Mouse (Mus musculus) MEL-GATA-1-ER (cell line): ENCODE data around the gene Brpf3.
"Not testable (repeated sequence)": the region's sequence is repeated elsewhere in the genome, so short reads cannot be mapped to it uniquely, and the experiment has no call there.

Source experiments
- DNase-seq: peaks from one replicate; pipeline ENCODE4 v3.0.0-alpha.2; 2012; ENCODE audit warnings: low read depth; ENCODE audit errors: extremely low read depth

Gene Brpf3

DNA sequence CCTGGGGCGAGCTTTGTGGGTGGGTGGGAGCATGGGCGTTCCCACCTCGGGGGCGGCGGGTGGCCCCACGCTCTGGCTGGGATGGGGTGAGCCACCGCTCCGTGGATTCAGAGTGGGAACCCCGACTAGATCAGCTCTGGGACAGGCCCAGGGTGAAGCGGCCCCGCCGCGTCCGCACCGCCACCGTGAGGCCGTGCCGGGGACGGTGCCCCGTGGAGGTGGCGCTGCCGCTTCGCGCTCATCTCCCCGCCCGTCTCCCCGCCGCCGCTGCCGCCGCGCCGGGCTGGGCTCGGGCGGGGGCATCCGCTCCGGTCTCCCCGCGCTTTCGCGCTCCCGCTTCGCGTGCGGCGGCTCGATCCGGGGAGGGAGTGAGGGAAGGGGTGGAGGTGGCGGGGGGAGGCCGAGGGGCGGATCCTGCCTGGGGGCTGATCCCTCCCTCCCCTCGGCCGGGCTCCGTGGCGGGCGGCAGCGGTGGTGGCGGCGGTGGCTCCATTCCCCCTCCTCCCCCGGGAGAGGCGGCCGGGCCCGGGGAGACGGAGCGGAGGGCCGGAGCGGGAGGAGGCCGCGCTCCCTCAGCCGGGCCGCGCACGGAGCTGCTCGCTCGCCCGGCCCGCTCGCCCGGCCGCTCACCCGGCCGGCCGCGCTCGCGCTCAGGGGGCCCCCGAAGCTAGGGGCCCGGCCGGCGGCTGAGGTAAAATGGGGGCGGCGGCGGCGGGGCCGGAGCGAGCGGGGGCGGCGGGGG lies at the start of gene Brpf3:
Gene Brpf3 (plus strand): TSS at position 420 of the 742 bp plus-strand sequence.
- peak; percentile 5 for DNase-seq

DNA sequence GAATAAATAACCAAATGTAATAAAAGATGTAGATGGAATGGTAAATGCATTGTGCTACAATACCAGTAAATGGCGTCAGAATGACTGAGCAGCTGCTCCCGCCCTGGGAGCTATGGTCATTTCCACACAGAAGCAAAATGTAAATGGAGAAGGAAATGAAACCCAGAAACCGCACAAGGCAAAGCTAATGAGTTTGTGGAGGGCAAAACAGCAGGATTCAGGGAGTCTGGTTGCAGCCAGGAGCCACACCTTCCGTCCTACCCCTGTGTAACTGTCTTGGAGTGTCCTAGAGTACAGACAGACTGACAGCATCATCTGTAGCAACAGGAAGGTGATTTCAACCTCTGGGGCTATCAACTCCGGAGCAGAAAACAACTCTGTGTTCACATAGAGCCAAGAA lies 44.4 kb upstream of the Brpf3 start:
- DNase-seq = no peak

DNA sequence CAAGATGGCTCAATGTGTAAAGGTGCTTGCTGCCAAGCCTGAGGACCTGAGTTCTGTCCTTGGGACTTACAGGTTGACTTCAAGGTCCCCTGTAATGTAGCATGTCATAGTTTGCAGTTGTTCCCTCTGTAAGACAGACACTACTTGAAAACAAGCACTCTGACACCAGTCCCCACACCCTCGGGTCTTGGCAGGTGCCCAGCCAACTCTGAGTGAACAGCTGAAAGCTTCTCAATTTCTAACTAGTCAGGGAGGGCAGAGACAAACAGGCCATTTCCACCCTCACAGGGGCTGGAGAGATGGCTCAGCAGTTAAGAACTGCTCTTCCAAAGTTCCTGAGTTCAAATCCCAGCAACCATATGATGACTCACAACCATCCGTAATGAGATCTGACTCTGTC lies 43.4 kb upstream of the Brpf3 start:
- DNase-seq = no peak

DNA sequence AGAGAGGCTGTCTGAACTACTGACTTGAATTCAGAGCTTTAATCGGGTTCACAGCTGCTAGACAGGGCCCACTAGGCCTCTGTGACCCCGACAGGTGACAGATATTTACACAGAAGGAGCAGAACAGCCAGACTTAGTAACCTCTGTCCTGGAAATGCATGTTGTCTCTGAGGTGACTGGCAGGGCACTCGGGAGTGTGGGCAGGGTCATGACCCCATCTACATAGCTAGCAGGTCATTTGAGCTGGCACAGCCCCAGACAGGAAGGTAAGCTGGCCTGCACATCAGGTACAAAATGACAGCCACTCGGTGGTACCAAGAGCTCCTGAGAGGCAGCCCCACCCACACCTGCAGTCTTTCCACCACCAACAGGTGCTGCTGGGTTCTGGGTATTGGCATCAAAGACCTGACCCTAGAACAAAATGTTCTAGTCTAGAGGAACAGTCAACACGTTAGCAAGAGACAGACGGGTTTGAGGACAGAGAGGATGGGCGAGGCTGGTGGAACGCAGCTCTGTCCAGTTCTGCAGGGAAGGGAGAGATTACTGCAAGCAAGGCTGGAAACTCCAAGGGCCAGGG lies 40.1 kb upstream of the Brpf3 start:
- no peak for DNase-seq

DNA sequence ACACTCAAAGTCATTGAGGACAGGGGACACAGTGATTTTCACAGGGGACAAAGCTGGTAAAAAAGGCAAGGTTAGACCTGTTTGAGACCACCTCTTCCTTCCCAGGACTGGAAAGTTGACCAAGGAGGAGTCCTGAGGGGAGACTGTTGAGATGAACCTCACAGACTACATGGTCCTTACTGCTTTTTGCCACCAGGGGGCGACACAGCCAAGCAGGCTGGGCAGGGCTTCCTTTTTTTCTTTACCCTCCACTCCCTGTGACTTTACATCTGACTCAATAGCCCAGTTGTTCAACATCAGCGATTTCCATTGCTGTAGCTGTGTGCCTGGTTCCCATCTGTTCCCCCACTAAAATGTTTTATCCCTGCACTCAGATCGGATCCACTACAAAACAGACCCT lies 39.0 kb upstream of the Brpf3 start:
- DNase-seq = peak; percentile 42

DNA sequence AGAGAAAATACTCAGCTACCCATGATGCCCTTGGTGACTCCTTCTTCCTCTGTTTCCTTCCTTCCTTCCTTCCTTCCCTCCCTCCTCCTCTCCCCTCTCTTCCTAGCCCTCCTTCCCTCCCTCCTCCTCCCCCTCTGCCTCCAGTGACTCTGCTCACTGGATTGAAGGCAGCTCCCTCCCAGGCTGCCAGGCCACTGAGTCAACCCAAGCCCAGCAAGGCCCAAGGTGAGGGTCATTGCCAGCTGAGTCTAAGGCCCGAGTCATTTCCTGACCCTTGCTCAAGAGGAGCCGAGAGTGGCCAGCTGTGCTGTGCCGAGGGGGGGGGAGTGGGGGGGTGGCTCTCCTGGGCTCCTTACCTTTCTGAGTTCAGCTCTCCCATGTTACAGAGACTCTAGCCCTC lies 34.7 kb upstream of the Brpf3 start:
- DNase-seq = no peak

DNA sequence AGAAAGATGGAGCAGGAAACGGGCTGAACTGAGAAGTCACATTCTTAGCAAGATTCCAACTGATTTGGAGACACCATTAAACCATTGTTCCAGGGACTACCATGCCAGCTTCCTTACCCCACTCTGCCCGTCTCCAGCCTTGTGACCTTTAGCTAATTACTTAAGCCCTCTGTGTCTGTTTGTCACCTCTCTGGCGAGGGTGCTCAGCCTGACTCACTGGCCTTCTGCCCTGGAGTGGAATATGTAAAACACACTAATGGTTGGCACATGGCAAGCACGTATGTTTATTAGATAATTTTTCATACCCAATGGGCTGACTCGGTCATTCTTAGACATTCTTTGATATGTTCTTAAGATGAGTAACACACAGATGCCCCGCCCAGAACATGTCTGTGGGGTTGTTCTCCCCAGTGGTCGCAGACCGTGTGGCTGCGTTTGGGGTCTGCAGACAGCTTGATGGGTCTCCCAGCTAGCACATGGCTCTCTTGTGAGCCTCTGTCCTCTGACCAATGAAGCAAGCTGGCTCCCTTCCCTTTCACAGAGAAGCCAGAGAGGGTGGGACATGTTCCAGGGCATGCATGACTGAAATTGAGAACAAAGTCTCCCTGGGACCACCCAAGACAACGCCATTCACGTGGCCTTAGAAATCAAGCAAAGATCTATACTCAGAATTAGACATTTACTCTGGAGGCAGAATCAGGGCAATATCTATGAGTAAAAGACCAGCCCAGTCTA lies 33.9 kb upstream of the Brpf3 start:
- DNase-seq = no peak

DNA sequence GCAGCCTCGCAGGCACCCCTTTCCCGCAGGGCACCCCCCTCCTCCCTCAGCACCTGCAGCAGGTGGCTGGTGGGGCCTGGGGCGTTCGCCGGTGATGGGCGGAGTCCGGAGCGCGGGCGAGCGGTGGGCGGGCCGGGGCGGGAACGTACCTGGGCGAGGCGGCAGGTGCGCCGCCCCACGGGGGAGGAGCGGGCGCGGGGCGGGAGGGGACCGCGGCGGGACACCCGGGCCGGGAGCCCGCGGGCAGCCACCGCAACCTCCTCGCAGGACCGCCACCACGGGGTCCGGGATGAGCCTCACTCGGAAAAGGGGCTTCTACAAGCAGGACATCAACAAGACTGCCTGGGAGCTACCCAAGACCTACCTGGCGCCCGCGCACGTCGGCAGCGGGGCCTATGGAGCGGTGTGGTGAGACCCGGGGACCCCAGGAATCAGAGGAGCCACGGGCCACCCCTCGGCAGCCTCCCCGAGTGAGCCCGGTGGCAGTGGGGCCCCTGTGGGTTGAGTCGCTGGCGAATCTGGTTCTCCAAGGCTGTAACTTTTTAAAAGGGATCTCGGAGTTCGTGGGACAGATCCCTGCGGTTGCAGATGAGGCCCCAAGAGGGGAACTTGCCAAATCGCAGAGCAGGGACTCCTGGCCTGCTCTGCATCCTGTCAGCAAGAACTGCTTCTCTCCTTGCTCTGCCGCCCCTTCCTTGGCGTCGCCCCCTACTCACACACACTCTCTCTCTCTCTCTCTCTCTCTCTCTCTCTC lies 31.6 kb upstream of the Brpf3 start, which contains the start of gene Mapk13:
Gene Mapk13 (plus strand): TSS at position 177 of the 754 bp plus-strand sequence.
- DNase-seq = no peak

DNA sequence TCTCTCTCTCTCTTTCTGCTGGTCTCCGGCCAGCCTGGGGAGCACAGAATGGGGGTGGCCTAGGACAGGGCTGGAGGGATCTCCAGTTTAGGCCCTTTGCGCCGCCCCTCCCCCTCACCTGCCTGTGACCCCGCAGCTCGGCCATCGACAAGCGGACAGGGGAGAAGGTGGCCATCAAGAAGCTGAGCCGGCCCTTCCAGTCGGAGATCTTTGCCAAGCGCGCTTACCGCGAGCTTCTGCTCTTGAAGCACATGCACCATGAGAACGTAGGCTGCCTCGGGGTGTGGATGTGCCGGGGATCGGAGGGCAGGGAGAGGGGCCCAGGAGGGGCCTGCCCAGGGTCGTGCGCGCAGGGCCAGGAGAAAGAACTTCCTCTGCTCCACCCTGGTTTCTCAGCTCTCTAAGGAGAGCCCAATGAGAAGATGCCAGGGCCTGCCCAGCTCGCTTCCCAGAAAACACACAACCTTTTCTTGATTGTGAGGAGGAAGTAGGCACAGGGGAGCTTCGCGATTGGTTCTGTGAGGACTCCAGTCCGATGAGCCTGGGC lies 30.9 kb upstream of the Brpf3 start:
- peak; percentile 49 for DNase-seq

DNA sequence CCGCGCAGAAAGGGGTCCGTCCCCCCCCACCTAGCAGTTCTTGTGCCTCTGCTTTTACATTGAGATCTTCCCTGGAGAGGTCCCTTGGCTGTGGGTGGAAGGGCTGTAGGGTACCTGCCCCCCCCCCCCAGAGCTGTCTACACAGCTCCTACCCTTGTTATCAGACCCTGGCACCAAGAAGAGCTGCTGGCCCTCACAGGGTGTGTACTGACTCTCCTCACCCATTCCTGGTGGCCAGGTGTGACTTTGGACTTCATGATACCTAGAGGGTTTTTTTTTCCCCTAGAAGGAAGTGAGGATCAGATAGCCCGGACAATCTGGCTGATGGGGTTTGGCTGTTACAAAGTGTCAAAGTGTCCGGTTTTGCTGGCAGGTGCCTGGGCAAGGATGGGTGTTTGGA lies 29.6 kb upstream of the Brpf3 start:
- DNase-seq = no peak

DNA sequence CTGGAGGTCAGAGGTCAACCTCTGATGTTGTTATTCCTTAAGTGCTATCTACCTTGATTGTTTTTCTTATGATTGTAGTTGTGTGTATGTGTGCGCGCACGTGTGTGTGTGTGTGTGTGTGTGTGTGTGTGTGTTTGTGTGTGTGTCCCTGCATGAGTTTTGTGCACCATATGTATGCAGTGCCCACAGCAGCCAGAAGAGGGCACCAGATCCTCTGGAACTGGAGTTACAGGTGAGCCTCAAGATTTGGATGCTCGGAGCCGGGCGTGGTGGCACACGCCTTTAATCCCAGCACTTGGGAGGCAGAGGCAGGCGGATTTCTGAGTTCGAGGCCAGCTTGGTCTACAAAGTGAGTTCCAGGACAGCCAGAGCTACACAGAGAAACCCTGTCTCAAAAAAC lies 26.6 kb upstream of the Brpf3 start:
- not testable (repeated sequence) for DNase-seq

DNA sequence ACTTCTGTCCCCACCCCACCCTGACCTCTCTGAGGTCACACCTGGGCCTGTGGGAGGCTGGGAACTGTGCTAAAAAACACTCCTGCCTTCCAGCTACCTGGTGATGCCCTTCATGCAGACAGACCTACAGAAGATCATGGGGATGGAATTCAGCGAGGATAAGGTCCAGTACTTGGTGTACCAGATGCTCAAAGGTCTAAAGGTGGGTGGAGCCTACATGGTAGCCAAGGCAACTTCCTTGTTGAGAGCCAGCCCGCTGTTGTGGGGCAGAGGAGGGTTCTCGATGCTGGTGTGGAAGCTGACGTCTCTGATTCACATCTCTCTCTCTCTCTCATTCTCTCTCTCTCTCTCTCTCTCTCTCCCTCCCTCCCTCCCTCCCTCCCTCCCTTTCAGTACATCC lies 25.7 kb upstream of the Brpf3 start:
- DNase-seq = no peak

DNA sequence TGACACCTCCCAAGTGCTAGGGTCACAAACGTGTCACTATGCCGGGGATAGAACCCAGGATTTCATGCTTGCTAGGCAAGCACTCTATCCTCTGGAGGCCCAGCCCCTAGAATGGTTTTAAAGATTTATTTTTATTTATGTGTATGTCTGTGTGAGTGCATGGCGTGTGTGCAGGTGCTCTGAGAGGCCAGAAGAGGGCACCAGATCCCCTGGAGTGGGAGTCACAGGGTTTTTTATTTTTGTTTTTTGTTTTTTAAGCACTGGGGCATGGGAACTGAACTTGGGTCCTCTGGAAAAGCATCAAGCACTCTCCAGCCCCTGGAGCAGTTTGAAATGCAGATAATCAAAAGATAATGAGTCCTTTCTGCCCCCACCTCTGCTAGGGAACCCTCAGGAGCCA lies 24.1 kb upstream of the Brpf3 start:
- DNase-seq = no peak

DNA sequence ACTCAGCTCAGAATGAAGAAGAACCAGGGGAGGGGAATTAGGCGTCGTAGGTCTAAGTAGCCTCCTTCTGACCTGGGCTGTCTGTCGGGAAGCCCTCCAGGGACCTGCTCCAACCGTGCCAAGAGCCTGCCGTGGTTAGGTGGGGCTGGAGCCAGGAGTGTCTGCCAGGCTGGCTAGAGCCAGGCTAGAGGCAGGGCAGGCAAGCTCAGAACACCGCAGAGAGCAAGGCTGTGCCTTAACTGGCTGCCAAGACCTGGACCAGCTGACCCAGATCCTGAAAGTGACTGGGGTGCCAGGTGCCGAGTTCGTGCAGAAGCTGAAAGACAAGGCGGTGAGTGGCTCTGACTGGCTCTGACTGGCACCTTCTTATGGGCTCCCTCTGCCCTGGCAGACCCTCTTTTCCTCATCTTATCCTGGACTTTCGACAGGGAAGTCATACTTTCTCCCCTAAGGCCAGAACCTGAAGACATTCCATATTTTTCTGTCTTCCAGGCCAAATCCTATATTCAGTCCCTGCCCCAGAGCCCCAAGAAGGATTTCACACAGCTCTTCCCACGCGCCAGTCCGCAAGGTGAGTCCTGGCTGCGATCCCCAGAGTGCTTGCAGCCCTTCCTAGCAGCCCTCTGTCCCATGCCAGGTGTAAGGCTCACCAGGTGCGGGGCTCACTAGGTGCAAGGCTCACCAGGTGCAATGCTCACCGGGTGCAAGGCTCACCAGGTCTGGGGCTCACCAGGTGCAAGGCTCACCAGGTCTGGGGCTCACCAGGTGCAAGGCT lies 23.5 kb upstream of the Brpf3 start:
- DNase-seq = no peak

DNA sequence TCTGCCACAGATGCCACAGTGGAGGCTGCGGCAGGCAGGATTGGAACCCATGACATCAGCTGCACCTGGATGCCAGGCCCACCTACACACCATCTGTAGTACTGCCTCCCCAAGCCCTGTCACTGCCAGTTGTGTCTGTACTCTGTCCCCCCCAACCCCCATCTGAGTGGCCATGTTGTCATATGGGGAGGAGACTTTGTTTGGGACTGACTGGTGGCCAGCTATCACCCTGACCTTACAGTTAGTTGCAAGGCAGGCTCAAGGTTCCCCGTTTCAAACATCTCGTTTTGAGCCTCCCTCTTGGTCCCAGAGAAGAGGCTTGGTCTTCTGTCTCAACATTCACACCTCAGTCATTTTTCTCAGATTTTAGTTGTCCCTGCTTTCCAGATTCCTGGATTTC lies 21.2 kb upstream of the Brpf3 start:
- no peak for DNase-seq

DNA sequence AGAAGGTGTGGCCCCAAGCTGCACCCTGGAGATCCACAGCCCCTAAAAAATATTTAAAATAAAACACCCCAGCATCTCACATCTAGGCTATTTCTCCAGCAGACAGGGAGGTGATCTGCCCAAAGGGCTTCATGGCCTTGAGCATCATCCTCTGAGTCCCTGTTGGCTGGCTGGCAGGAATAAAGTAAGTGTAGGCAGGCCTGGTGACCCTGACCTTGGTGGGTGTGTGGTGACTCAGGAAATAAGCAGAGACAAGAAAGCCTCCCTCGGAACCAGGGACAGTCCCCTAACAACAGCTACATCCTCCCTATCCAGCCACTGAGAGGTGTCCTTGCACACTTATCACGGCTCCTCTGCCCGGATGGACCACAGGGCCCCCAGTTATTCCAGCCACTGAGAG lies 20.1 kb upstream of the Brpf3 start:
- no peak for DNase-seq

DNA sequence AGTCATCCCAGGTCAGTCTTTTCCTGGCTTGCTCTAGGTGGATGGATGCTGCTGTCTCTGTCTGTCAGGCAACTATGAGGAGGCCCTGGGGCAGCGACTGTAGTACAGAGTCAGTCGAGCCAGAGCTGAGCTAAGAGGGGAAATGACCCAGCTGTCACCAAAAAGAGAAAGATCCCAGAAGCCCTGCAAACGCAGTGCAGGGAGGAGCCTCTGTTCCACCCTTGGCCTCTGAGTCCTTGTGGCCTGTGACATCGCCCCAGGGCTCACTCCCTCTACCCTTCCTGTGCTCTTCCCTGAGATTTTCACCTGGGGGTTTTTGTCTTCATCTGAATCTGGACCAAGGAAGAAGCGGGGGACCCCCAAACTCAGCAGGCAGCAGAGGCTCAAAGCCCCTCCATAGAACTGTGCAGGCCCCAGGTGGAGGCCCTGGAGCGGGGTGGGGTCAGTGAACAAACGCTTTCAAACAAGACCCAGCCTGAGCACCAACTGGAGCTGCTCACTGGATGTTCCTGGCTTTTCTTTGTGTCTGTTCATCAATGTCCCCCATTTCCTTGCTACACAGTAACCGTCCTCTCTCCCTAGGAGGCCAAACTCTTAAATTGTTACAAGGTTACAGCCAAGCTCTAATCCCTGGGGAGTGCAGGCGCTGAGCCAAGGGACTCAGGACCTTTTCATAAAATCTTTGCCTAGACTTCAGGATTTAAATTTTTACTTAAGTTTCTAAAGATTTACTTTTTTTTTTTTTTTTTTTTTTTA lies 19.4 kb upstream of the Brpf3 start:
- DNase-seq = no peak

DNA sequence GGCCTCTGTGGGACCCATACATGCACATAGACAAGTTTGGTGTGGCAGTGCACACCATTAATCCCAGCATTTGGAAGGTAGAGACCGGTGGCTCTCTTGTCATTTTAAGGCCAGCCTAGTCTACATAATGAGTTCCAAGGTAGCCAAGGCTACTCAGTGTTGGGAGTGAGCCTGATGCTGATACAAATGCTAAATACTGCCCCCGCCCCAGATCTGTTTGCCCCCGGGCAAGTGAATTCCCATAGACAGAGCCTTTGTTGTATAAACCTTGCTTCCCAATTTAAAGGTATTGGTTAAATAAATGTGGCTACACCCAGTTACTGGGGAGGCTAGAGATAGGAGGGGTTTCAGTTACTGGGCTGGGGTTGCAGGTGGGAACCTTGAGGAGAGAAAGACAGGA lies 15.9 kb upstream of the Brpf3 start:
- DNase-seq = no peak

DNA sequence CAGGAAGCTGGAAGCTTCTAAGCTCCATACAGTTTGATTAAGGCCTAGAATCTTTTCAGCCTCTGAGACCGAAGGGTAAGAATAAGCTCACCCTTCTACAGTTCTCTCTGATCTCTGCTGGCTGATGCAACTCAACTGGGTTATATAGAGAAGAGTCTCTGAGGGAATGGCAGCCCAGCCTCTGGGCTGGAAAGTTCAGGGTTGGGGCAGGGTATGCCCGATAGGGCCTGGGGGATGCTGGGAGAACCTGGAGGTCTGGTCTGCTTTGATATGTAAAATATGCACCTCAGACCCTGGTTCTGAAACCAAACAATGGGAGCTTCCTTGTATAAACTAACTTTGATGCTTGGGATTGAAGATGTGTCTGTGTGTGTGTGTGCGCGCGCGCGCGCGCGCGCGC lies 13.4 kb upstream of the Brpf3 start:
- DNase-seq = no peak

DNA sequence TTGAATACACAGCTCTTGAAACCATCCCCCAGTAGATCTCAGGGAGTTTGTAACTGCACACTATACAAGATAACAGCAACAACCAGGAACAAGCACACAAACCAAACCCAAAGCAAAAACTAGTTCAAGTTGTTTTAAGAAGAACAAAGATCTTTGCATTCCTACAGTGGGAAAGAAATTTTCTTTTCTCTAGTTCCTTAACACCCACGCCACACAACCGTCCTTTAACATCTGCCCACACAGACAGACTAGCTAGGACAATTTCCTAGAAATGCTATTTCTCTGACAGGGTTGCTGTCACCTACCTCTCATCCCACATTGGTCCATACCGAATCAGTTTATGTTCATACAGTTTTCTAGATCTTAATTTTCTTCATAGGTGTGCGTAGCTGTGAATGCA lies 3.9 kb upstream of the Brpf3 start:
- DNase-seq = no peak
